Mouse (Mus musculus): Measurements from ENCODE around the gene Acat2. TPM values are rescaled to one million over a fixed set of nuclear protein-coding genes. Genes with fewer than 3 reads are reported as not detected.
"Not testable (repeated sequence)": the region's sequence is repeated elsewhere in the genome, so short reads cannot be mapped to it uniquely, and the experiment has no call there.

Gene Acat2
- polyA plus RNA-seq, 1 experiment from 2014 or later, result 98.2 TPM

DNA sequence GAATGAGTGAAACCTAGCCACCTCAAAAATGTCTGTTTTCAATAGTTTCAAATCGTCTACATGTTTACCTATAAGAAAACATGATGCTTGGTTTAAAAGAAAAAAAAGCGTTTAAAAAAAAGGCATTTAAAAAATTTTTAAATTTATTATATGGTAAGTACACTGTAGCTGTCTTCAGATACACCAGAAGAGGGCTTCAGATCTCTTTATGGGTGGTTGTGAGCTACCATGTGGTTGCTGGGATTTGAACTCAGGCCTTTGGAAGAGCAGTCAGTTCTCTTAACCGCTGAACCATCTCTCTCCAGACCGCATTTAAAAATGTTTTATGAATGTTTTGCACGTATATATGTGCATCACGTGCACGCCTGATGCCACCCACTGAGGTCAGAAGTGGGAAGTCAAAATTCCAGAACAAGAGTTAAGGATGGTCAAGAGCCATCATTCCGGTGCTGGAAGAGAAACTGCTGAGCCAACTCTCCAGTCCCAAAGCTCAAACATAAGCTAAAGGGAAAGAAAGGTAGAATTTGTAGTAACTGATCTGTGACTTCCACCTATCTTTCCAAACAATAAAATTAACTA, 30.1 kb upstream of the Acat2 start:
- peak overlapping the region; percentile 99 for H3K4me3 ChIP-seq (ENCODE audit: low read depth, low read length)
- H3K27ac ChIP-seq (ENCODE audit: low read depth), result peak overlapping the region; percentile 100; the same call in 1 of the 2 replicates
- H3K4me1 ChIP-seq (ENCODE audit: insufficient read depth), result peaks cover 4% of the 10 kb centered on the region
- peak overlapping the region; percentile 99 for H3K9ac ChIP-seq
- 0 out of 2 replicates have a peak, but pooled peaks cover 13% of the 10 kb centered on the region for H3K36me3 ChIP-seq (ENCODE audit: insufficient read depth)
- DNase-seq (peak; percentile 14), ATAC-seq (ENCODE audit: insufficient read depth) (no peak)
- 41% methylated on average over 8 of the region's 8 CpGs for WGBS
- no peaks in the 10 kb centered on the region for H3K27me3 ChIP-seq (ENCODE audit: insufficient read depth, low read length)
- H3K4me2 ChIP-seq, result peak overlapping the region; percentile 94
- no peak for TF ChIP-seq CTCF (IDR thresholded peaks at IDR 0.05; ENCODE audit: low read depth)
- no peaks in the 10 kb centered on the region for H3K9me3 ChIP-seq (ENCODE audit: low read depth, low read length)

GRCm38 (mm10) chr17:12988096-12988495, 27.5 kb upstream of the Acat2 start:
- H3K36me3 ChIP-seq (ENCODE audit: insufficient read depth), result peaks cover 34% of the 10 kb centered on the region
- 97% methylated on average over 8 of the region's 8 CpGs for WGBS
- H3K4me2 ChIP-seq; H3K27ac ChIP-seq (ENCODE audit: low read depth); DNase-seq; H3K27me3 ChIP-seq (ENCODE audit: insufficient read depth, low read length); ATAC-seq (ENCODE audit: insufficient read depth); H3K9ac ChIP-seq; H3K4me1 ChIP-seq (ENCODE audit: insufficient read depth); H3K9me3 ChIP-seq (ENCODE audit: low read depth, low read length); H3K4me3 ChIP-seq (ENCODE audit: low read depth, low read length): not testable (repeated sequence)

GRCm38 (mm10) chr17:12983988-12984387, 23.4 kb upstream of the Acat2 start:
- 70% methylated on average over 2 of the region's 2 CpGs for WGBS
- Histone ChIP-seq H3K9me3 (ENCODE audit: low read depth, low read length) (no peaks in the 10 kb centered on the region), H3K4me2 (no peak overlapping the region), H3K4me3 (ENCODE audit: low read depth, low read length) (no peak overlapping the region), H3K4me1 (ENCODE audit: insufficient read depth) (no peaks in the 10 kb centered on the region), H3K36me3 (ENCODE audit: insufficient read depth) (peaks cover 71% of the 10 kb centered on the region), H3K9ac (no peak overlapping the region), H3K27me3 (ENCODE audit: insufficient read depth, low read length) (no peaks in the 10 kb centered on the region), H3K27ac (ENCODE audit: low read depth) (no peak overlapping the region)
- DNase-seq (no peak), ATAC-seq (ENCODE audit: insufficient read depth) (no peak)
- no peak for TF ChIP-seq CTCF (IDR thresholded peaks at IDR 0.05; ENCODE audit: low read depth)

DNA sequence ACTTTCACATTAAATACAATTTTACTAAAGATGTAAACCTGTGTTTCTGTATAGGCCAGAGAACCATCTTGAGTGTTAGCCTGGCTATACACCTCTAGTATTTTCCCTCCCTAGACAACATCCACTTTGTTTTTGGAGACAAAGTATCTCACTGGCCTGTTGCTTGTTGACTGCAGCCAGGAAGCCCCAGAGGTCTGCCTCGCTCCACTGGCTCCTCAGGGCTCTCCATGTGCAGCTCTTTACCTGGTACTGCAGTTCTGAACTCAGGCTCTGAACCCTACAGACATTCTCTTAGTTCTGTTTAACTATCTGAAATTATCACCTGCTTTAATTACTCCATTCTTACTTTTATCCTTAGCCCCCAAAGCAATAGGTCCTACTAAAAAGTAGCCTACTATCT, 18.0 kb upstream of the Acat2 start:
- DNase-seq (no peak), ATAC-seq (ENCODE audit: insufficient read depth) (no peak)
- no peak for TF ChIP-seq CTCF (IDR thresholded peaks at IDR 0.05; ENCODE audit: low read depth)
- no peaks in the 10 kb centered on the region for H3K4me1 ChIP-seq (ENCODE audit: insufficient read depth)
- H3K4me3 ChIP-seq (ENCODE audit: low read depth, low read length), result no peak overlapping the region
- no peak overlapping the region for H3K9ac ChIP-seq
- no peaks in the 10 kb centered on the region for H3K9me3 ChIP-seq (ENCODE audit: low read depth, low read length)
- no peaks in the 10 kb centered on the region for H3K27me3 ChIP-seq (ENCODE audit: insufficient read depth, low read length)
- H3K27ac ChIP-seq (ENCODE audit: low read depth), result no peak overlapping the region
- peaks cover 80% of the 10 kb centered on the region for H3K36me3 ChIP-seq (ENCODE audit: insufficient read depth)
- WGBS, result 94% methylated on average over 1 of the region's 1 CpGs
- H3K4me2 ChIP-seq, result no peak overlapping the region

DNA sequence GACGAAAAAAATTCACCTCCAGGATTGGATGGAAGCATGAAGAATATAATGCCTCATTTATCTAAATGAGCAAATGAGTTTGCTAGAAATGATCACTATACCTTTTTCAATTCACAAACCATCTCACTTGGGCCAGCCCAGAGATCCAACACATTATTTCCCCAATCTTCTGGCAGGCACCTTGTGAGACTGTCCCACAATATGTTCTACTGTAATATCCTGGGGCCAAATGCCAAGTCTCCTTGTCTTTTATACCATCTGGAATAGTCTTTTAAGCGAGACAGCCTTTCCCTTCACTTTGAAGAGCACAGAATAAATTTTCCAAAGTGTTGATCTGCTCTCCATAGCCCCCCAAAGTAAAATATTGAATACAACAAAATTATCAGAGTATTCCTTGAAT, 13.3 kb upstream of the Acat2 start:
- Histone ChIP-seq H3K4me2 (no peak overlapping the region), H3K4me3 (ENCODE audit: low read depth, low read length) (no peak overlapping the region), H3K36me3 (ENCODE audit: insufficient read depth) (peaks cover 71% of the 10 kb centered on the region), H3K9ac (no peak overlapping the region), H3K27ac (ENCODE audit: low read depth) (no peak overlapping the region), H3K27me3 (ENCODE audit: insufficient read depth, low read length) (no peaks in the 10 kb centered on the region), H3K9me3 (ENCODE audit: low read depth, low read length) (no peaks in the 10 kb centered on the region), H3K4me1 (ENCODE audit: insufficient read depth) (no peaks in the 10 kb centered on the region)
- TF ChIP-seq CTCF (IDR thresholded peaks at IDR 0.05; ENCODE audit: low read depth), result no peak
- 83% methylated on average over 2 of the region's 2 CpGs for WGBS
- ATAC-seq (ENCODE audit: insufficient read depth) (no peak), DNase-seq (no peak)

DNA sequence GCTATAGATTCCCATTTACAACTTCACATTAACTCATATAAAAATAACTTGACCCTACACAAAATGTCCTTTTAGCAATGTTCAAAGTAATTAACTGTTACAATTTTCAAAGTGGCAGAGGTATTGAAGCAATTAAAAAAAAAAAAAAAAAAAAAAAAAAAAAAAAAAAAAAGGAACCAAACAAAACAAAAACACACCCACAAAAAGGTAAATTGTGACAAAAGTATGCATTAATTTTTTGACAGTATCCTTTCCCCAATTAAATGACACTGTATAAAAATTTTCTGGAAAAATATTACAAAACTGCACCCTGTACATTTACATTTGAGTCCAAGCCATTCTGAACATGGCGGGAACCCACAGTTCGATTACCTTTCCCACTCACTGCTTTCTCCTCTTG, 6.6 kb upstream of the Acat2 start:
- Histone ChIP-seq H3K27me3 (ENCODE audit: insufficient read depth, low read length) (no peaks in the 10 kb centered on the region), H3K27ac (ENCODE audit: low read depth) (no peak overlapping the region), H3K36me3 (ENCODE audit: insufficient read depth) (peaks cover 52% of the 10 kb centered on the region), H3K4me2 (no peak overlapping the region), H3K4me1 (ENCODE audit: insufficient read depth) (no peaks in the 10 kb centered on the region), H3K9ac (no peak overlapping the region), H3K9me3 (ENCODE audit: low read depth, low read length) (no peaks in the 10 kb centered on the region), H3K4me3 (ENCODE audit: low read depth, low read length) (no peak overlapping the region)
- TF ChIP-seq CTCF (IDR thresholded peaks at IDR 0.05; ENCODE audit: low read depth), result no peak
- DNase-seq (no peak), ATAC-seq (ENCODE audit: insufficient read depth) (no peak)
- WGBS, result 85% methylated on average over 2 of the region's 2 CpGs

DNA sequence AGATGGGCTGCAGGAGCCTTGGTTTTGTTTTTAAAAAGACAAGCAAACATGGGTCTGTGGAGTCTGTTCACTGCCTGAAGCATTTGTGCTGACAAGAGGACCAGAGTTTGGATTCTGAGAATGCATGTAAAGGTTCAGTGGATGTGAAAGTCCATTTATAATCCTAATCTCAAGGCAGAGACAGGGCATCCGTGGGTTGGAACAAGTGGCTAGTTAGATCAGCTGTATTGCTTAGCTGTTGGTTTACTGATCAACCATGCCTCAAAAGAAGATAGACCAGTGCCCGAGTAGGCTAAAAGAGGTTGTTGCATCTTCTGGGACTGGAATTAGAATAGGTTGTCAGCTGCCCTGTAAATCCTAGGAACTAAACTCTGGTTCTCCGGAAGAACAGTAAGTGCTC, 2.9 kb upstream of the Acat2 start:
- H3K36me3 ChIP-seq (ENCODE audit: insufficient read depth), result peaks cover 28% of the 10 kb centered on the region
- TF ChIP-seq CTCF (IDR thresholded peaks at IDR 0.05; ENCODE audit: low read depth), result no peak
- no peak for ATAC-seq (ENCODE audit: insufficient read depth)
- H3K4me2 ChIP-seq, result no peak overlapping the region
- no peak for DNase-seq
- H3K27ac ChIP-seq (ENCODE audit: low read depth), result no peak overlapping the region
- H3K9me3 ChIP-seq (ENCODE audit: low read depth, low read length), result no peaks in the 10 kb centered on the region
- H3K9ac ChIP-seq, result no peak overlapping the region
- WGBS, result 58% methylated on average over 3 of the region's 3 CpGs
- H3K4me3 ChIP-seq (ENCODE audit: low read depth, low read length), result no peak overlapping the region
- H3K27me3 ChIP-seq (ENCODE audit: insufficient read depth, low read length), result no peaks in the 10 kb centered on the region
- H3K4me1 ChIP-seq (ENCODE audit: insufficient read depth), result no peaks in the 10 kb centered on the region

- not testable (repeated sequence) for ATAC-seq (ENCODE audit: insufficient read depth); H3K27me3 ChIP-seq (ENCODE audit: insufficient read depth, low read length)
Observed at GRCm38 (mm10) chr17:12959377-12959776, 1.2 kb downstream of the Acat2 start.

More at GRCm38 (mm10) chr17:12959377-12959776, 1.2 kb downstream of the Acat2 start:
- H3K4me3 ChIP-seq (ENCODE audit: low read depth, low read length); H3K9ac ChIP-seq; DNase-seq; H3K27ac ChIP-seq (ENCODE audit: low read depth); H3K9me3 ChIP-seq (ENCODE audit: low read depth, low read length); H3K4me1 ChIP-seq (ENCODE audit: insufficient read depth): not testable (repeated sequence)
- H3K4me2 ChIP-seq, result peak overlapping the region; percentile 44; the same call in 1 of the 2 replicates
- H3K36me3 ChIP-seq (ENCODE audit: insufficient read depth), result peaks cover 17% of the 10 kb centered on the region
- 0% methylated on average over 1 of the region's 2 CpGs for WGBS
